Mouse (Mus musculus) duodenum, adult 2 months (tissue): Measurements from ENCODE around the gene Caly. TPM values are rescaled to one million over a fixed set of nuclear protein-coding genes. Genes with fewer than 3 reads are reported as not detected.

Experiments
- polyA plus RNA-seq: library from polyadenylated mRNA; depleted of rRNA; stranded (reverse); fragments of >200 nt; gene quantifications from 2 replicates; pipeline ENCODE4 v1.2.3, GENCODE M21; 2012; ENCODE audit warnings: low replicate concordance; rRNA removed

The Caly gene
- polyA plus RNA-seq: 1.7 and 2.3 TPM in 2 replicates

DNA sequence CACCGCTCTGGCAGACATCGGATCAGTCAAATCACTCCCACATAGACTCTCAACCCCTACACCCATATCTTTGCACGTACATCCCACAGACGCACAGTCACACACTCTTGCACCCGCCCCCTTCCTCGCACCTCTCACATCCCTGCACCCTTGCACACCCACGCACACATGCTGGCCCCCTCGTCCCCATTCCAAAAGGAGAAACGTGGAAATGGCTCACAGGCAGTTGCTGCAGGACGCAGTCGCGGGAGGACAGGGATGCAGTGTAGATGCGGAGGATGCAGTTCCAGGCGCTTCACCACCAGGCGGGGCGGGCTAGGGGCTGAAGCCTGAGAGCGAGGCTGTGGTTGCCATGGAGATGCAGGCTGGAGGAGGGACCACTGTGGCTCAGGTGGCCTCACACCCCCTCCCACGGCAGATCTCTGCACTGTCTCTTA, at the start of gene Caly:
Gene Caly (minus strand): TSS at position 307 of the 437 bp plus-strand sequence.

DNA sequence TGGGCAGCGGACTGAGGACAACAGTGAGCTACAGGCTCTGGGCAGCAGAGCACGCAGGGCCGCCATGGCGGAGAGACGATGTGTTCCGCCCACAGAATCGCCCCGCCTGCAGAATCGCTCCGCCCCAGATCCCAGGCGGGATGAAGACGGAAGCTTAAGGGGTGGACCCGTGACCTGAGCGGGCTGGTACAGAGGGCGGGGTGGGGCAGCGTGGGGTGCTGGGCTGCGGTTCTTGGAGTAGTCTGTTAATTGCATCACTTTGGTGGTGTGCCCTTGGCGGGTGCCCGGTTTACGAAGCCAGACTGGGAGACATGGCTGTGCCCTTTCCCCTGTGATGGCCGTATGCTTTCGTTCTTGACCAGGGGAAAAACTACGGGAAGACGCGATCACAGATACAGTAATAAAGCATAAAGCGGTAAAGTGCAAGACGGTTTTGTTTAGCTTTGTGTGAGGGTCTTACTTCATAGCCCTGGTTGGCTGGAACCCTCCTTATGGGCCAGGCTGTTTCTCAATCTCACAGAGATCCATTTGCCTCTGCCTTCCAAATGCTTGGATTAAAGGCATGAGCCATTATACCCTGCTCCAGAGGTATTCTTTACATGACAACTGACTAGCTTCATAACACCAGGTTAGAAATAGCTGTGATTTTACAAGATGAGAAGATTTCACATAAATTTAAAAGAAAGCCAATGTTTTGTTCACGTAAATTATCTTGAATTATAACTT, 34.1 kb upstream of the Caly start, which contains the start of gene Echs1:
Gene Echs1 (minus strand): TSS at position 148 of the 726 bp plus-strand sequence.

GRCm38 (mm10) chr7:140115583-140116328, 33.4 kb upstream of the Caly start, which contains the start of gene Paox:
TSS of gene Paox (plus strand) at chr7:140115799.

GRCm38 (mm10) chr7:140101993-140102860, 19.9 kb upstream of the Caly start, which contains the start of gene Fuom:
TSS of gene Fuom (minus strand) at chr7:140102441.

DNA sequence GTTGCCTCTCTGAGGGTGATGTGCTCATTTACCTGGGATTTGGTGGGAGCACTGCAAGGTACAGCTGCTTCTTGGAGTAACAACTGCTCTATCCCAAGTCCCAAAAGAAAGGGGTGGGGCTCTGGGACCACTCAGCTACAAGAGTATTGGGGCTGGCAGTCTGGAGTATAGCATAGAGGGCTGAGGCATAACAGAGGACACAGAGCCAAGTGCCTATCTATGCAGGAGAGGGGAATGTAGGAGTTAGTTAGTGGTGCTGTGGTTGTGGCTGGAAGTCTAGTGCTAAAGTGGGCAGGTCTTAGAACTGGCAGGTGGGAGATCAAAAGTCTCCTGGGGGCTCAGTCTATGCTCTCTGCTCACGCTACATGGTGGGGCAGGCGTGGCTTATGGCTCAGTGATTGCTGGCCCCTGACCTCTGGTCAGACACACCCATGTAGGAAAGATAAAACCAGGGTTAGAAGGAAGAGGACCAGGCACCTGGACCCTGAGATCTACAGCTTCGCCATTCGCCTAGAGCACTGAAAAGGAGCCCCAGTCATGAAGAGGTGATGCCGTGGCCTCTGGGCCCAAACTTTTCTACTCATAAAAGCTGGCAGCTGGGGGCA, 10.7 kb upstream of the Caly start, which contains the start of gene Prap1:
Gene Prap1 (plus strand): TSS at position 472 of the 605 bp plus-strand sequence.

GRCm38 (mm10) chr7:140048361-140049114, 33.8 kb downstream of the Caly start, which contains the start of gene Msx3:
TSS of gene Msx3 (minus strand) at chr7:140049089.

GRCm38 (mm10) chr7:140036281-140037170, 45.8 kb downstream of the Caly start, which contains the start of the genes Zfp511 and Tubgcp2:
TSS of gene Zfp511 (plus strand) at chr7:140036391.
TSS of gene Tubgcp2 (minus strand) at chr7:140036669.

Other genes starting within 250 kb of the Caly start
- gene Adgra1, start 248.4 kb downstream of the Caly start, polyA plus RNA-seq: 0.12 TPM in 1 of 2 replicates, not detected in the other
- gene Kndc1, start 187.9 kb downstream of the Caly start, polyA plus RNA-seq: 0.09 and 0.26 TPM in 2 replicates
- gene Utf1, start 138.8 kb downstream of the Caly start, polyA plus RNA-seq: 0.15 and 0.31 TPM in 2 replicates
- not detected in 2 replicates for gene 6430531B16Rik, start 103.8 kb downstream of the Caly start, polyA plus RNA-seq
- 2.7 and 3.5 TPM in 2 replicates for gene Adam8, start 90.0 kb downstream of the Caly start, polyA plus RNA-seq
- 29.4 and 50.0 TPM in 2 replicates for gene Zfp511, start 46.2 kb downstream of the Caly start, polyA plus RNA-seq
- 4.7 and 8.3 TPM in 2 replicates for gene Tubgcp2, start 45.9 kb downstream of the Caly start, polyA plus RNA-seq
- gene Msx3, start 33.5 kb downstream of the Caly start, polyA plus RNA-seq: 0.11 and 0.40 TPM in 2 replicates
- 4,118 and 5,120 TPM in 2 replicates for gene Prap1, start 10.8 kb upstream of the Caly start, polyA plus RNA-seq
- 107 and 181 TPM in 2 replicates for gene Fuom, start 19.9 kb upstream of the Caly start, polyA plus RNA-seq
- 9.4 and 15.4 TPM in 2 replicates for gene Paox, start 33.3 kb upstream of the Caly start, polyA plus RNA-seq
- 40.4 and 41.0 TPM in 2 replicates for gene Echs1, start 33.9 kb upstream of the Caly start, polyA plus RNA-seq
- 10.6 and 12.4 TPM in 2 replicates for gene Mtg1, start 55.0 kb upstream of the Caly start, polyA plus RNA-seq
- 0.14 and 0.32 TPM in 2 replicates for gene Sprn, start 72.3 kb upstream of the Caly start, polyA plus RNA-seq
- gene Olfr522, start 82.2 kb upstream of the Caly start, polyA plus RNA-seq: not detected in 2 replicates
- not detected in 2 replicates for gene Olfr523, start 90.7 kb upstream of the Caly start, polyA plus RNA-seq
- gene Olfr524, start 123.4 kb upstream of the Caly start, polyA plus RNA-seq: 0.17 TPM in 1 of 2 replicates, not detected in the other
- 0.35 and 0.38 TPM in 2 replicates for gene Cd163l1, start 135.7 kb upstream of the Caly start, polyA plus RNA-seq
- 0.14 and 0.21 TPM in 2 replicates for gene 5830411N06Rik, start 164.7 kb upstream of the Caly start, polyA plus RNA-seq
- gene Olfr525, start 238.3 kb upstream of the Caly start, polyA plus RNA-seq: not detected in 2 replicates